In genomic region chr6:22698187-22698586, GRCm38 (mm10) we compare ENCODE assay signal across 19 mouse cellular contexts.
"Had no signal": no experiment of that assay in that cellular context is flagged by ENCODE, and none has a peak within 500 bp of the region (broad histone marks: within the 10 kb centered on the region; RNA-seq: fewer than 3 reads in every experiment).

No protein-coding gene starts in this region.

- H3K27ac ChIP-seq: midbrain, embryonic 10.5 days; midbrain, embryonic 12.5 days; neural tube, embryonic 13.5 days; neural tube, embryonic 15.5 days; stomach, embryonic 15.5 days had no signal

- H3K4me2 ChIP-seq: lung, embryonic 14.5 days; midbrain, embryonic 12.5 days; neural tube, embryonic 13.5 days; neural tube, embryonic 15.5 days; stomach, embryonic 15.5 days had no signal

- H3K36me3 ChIP-seq: midbrain, embryonic 10.5 days; midbrain, embryonic 12.5 days; neural tube, embryonic 13.5 days; neural tube, embryonic 15.5 days; stomach, embryonic 15.5 days had no signal

- ATAC-seq: midbrain, embryonic 16.5 days had no signal

- H3K4me3 ChIP-seq: midbrain, embryonic 10.5 days; midbrain, embryonic 12.5 days; myocyte; neural tube, embryonic 13.5 days; neural tube, embryonic 15.5 days; stomach, embryonic 15.5 days had no signal

- H3K9me3 ChIP-seq: midbrain, embryonic 10.5 days; midbrain, embryonic 12.5 days; neural tube, embryonic 13.5 days; neural tube, embryonic 15.5 days; stomach, embryonic 15.5 days had no signal

- H3K9ac ChIP-seq: lung, embryonic 14.5 days; midbrain, embryonic 12.5 days; neural tube, embryonic 13.5 days; neural tube, embryonic 15.5 days; stomach, embryonic 15.5 days had no signal

- H3K27me3 ChIP-seq: midbrain, embryonic 12.5 days; neural tube, embryonic 13.5 days; neural tube, embryonic 15.5 days; stomach, embryonic 15.5 days had no signal

- H3K4me1 ChIP-seq: midbrain, embryonic 12.5 days; neural tube, embryonic 13.5 days; neural tube, embryonic 15.5 days; stomach, embryonic 15.5 days had no signal

- DNase-seq: lung, adult 18-20 months; lung, embryonic 14.5 days; lung, postnatal 10 days; lung, postnatal 4 days; midbrain, embryonic 14.5 days; retina, postnatal 1 day; right cerebral cortex, adult 18-20 months; right cerebral cortex, postnatal 25 days; right cerebral cortex, postnatal 4 days; thymus, adult 18-20 months; thymus, postnatal 25 days; thymus, postnatal 4 days had no signal
